Mouse (Mus musculus) fat pad, adult 2 months (tissue): ENCODE measurements around the gene Peli3.

Experiments
- DNase-seq: peaks from one replicate; pipeline ENCODE4 v3.0.0-alpha.2; 2011; ENCODE audit warnings: low read depth, low spot score; ENCODE audit errors: extremely low read depth

Peli3 gene

GRCm38 (mm10) chr19:4915924-4916603, 26.9 kb downstream of the Peli3 start:
- DNase-seq: no peak

- DNase-seq: no peak
Measured at GRCm38 (mm10) chr19:4909376-4909775, 33.6 kb downstream of the Peli3 start.

- no peak for DNase-seq
Measured at GRCm38 (mm10) chr19:4908107-4908506, 34.8 kb downstream of the Peli3 start.

- DNase-seq: no peak
Measured at GRCm38 (mm10) chr19:4905979-4906794, 36.7 kb downstream of the Peli3 start, which contains the start of gene Bbs1. Bbs1 (minus strand) TSS chr19:4906628.

GRCm38 (mm10) chr19:4899888-4900287, 43.0 kb downstream of the Peli3 start:
- no peak for DNase-seq

DNA sequence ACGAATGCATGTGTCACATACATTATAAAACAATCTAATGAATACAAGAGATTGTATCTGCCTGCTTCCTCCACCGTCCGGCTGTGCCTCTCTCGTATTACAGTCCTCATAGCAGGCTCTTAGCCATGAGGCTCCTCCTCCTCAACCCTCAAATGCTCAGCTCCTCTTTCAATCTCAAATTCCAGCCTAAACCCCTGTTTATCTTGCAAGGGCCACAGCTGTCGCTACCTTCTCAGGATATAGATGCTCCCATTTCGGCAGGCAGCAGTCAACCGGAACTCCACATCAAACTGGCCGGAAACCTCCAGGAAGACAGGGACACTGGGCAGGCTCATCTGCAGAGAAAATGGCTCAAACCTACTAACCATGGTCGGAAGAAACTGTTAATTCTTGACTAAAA, 44.0 kb downstream of the Peli3 start:
- no peak for DNase-seq

DNA sequence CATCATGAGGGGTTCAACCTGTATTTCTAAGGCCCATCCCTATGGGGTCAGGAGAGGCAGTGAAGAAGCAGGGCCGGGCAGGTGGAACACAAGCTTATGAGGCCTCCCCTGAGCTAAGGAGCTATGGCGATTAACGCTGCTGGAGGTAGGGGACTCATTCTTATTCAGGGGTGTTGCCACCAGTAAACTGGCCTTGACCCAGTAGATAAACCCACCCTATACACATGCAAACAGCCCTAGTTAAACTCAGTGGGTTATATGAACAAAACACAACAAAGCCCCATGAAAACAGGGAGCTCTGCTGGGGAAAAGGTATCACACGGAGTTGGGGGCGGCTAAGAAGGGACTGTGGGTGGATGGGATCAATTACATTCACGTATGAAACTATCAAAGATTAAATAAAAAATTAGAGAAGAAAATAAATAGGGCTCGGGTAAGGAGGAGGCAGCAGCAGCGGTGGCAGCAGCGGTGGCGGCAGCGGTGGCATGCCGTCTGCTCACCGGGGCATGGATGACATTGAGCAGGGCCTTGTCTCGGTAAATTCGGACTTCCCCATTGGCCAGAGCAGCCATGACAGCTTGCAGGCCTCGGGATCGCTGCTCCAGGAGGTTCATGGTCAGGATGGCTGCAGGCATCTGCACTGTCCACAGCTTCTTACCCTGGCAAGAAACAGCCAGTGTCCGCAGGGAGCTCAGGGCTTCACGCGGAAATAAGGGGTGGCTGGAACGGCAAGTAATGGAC, 46.0 kb downstream of the Peli3 start:
- DNase-seq: no peak

DNA sequence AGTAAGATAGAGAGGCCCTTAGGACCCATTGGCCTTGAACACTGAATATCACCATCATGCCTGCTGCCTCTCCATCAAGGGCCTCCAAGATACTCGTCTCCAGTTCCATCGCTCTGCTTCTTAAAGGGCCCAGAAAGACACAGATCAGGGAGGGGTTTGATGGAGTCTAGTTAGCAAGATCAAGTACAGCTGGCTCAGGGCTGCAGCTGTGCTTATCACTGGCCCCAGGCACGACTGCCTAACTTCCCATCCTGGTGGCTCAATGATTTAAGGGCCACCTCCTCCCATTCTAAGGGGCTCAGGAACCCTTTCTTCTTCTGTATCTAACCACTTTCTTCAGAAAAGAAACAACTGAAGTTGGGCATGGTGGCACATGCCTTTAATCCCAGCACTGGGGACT, 51.1 kb downstream of the Peli3 start:
- no peak for DNase-seq

- no peak for DNase-seq
Measured at GRCm38 (mm10) chr19:4889791-4890190, 53.1 kb downstream of the Peli3 start.

- DNase-seq: no peak
Measured at GRCm38 (mm10) chr19:4883961-4884360, 59.0 kb downstream of the Peli3 start.
